Mouse (Mus musculus) neural tube, embryonic 11.5 days (tissue): Measurements from ENCODE around the gene St6galnac6. TPM values are rescaled to one million over a fixed set of nuclear protein-coding genes. Genes with fewer than 3 reads are reported as not detected.
A peak's percentile ranks its signal among the peaks of the same experiment; 100 is the strongest.

ENCODE experiments used
- ATAC-seq: fragments of 200-750 bp; cut with Nextera tagmentation; 2 replicates; pipeline ENCODE4 v1.8.0; 2017; ENCODE audit warnings: moderate number of reproducible peaks, mild to moderate bottlenecking, moderate TSS enrichment, moderate library complexity; ENCODE audit not compliant: insufficient read depth, low FRiP score, low TSS enrichment
- DNase-seq: peaks from one replicate; pipeline ENCODE4 v3.0.0-alpha.2; 2015; ENCODE audit warnings: low spot score
- H3K27ac ChIP-seq: fragments of 300-500 bp; sonication (generic); 2 replicates; pipeline ENCODE4 v1.5.1; 2014; ENCODE audit warnings: low read depth, mild to moderate bottlenecking, low read length
- H3K27me3 ChIP-seq: fragments of 300-500 bp; sonication (generic); 2 replicates; pipeline ENCODE4 v1.6.1; 2014; ENCODE audit warnings: mild to moderate bottlenecking, low read length, mixed read lengths; ENCODE audit not compliant: control insufficient read depth, insufficient read depth
- H3K36me3 ChIP-seq: fragments of 300-500 bp; sonication (generic); 2 replicates; pipeline ENCODE4 v1.6.1; 2014; ENCODE audit warnings: mild to moderate bottlenecking, low read length, moderate library complexity, mixed read lengths; ENCODE audit not compliant: control insufficient read depth, insufficient read depth
- H3K4me1 ChIP-seq: fragments of 300-500 bp; sonication (generic); 2 replicates; pipeline ENCODE4 v1.6.1; 2014; ENCODE audit warnings: low read length, mixed read lengths; ENCODE audit not compliant: control insufficient read depth, insufficient read depth
- H3K4me2 ChIP-seq: fragments of 300-500 bp; sonication (generic); 2 replicates; pipeline ENCODE4 v1.6.1; 2014; ENCODE audit warnings: low read depth, mild to moderate bottlenecking, moderate library complexity
- H3K4me3 ChIP-seq: fragments of 300-500 bp; sonication (generic); 2 replicates; pipeline ENCODE4 v1.5.1; 2014; ENCODE audit warnings: low read depth, low read length
- H3K9ac ChIP-seq: fragments of 300-500 bp; sonication (generic); 2 replicates; pipeline ENCODE4 v1.6.1; 2014; ENCODE audit warnings: mild to moderate bottlenecking, low read length
- H3K9me3 ChIP-seq: fragments of 300-500 bp; sonication (generic); 2 replicates; pipeline ENCODE4 v1.6.1; 2016; ENCODE audit warnings: low read length; ENCODE audit not compliant: control insufficient read depth
- WGBS: fragments of 180-500 bp; shearing (Covaris S2); extraction: QIAGEN DNeasy Blood & Tissue Kit; methylation state at CpG from one replicate; pipeline ENCODE4 v1.1.7; 2014; 5-methylcytosine and 5-hydroxymethylcytosine counted together
- polyA plus RNA-seq: library from polyadenylated mRNA; unstranded; fragments of >200 nt; fragmentation: Nextera tagmentation; extraction: Ambion mirVana; gene quantifications from 2 replicates; pipeline ENCODE4 v1.2.1, GENCODE M21; 2014

St6galnac6 gene
- polyA plus RNA-seq, 1 experiment from 2014 or later, result 5.1 TPM

GRCm38 (mm10) chr2:32644799-32645475 is 45.4 kb downstream of the St6galnac6 start:
- no peaks in the 10 kb centered on the region for H3K9me3 ChIP-seq
- no peak overlapping the region for H3K4me2 ChIP-seq
- DNase-seq, result no peak
- H3K36me3 ChIP-seq, result no peaks in the 10 kb centered on the region
- H3K9ac ChIP-seq, result no peak overlapping the region
- H3K27ac ChIP-seq, result no peak overlapping the region
- no peak overlapping the region for H3K4me3 ChIP-seq
- WGBS, result 89% methylated on average over 8 of the region's 8 CpGs
- no peaks in the 10 kb centered on the region for H3K4me1 ChIP-seq
- ATAC-seq, result no peak
- H3K27me3 ChIP-seq, result no peaks in the 10 kb centered on the region

DNA sequence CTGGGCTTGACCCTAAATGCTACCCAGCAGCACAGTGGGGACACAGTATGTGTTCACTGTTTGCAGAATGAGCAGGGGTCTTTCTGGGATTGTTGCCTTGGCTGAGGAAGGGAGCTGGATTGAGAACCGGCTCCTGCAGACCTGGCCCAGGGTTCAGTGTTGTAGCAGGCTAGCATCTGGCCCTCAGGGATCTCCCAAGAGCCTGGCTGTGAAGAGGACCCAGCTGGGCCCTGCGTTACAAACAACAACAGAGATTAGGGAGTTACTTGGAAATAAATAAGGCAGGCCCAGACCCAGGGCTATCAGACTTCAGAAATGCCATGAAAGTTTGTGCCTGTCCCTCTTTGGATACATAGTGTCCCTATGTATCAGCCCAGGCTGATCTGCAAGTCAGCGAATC is 46.1 kb downstream of the St6galnac6 start:
- WGBS, result 81% methylated on average over 3 of the region's 3 CpGs
- H3K36me3 ChIP-seq, result no peaks in the 10 kb centered on the region
- no peak overlapping the region for H3K9ac ChIP-seq
- H3K27ac ChIP-seq, result no peak overlapping the region
- ATAC-seq, result no peak
- no peak overlapping the region for H3K4me3 ChIP-seq
- H3K27me3 ChIP-seq, result no peaks in the 10 kb centered on the region
- no peak for DNase-seq
- no peaks in the 10 kb centered on the region for H3K4me1 ChIP-seq
- no peaks in the 10 kb centered on the region for H3K9me3 ChIP-seq
- no peak overlapping the region for H3K4me2 ChIP-seq

DNA sequence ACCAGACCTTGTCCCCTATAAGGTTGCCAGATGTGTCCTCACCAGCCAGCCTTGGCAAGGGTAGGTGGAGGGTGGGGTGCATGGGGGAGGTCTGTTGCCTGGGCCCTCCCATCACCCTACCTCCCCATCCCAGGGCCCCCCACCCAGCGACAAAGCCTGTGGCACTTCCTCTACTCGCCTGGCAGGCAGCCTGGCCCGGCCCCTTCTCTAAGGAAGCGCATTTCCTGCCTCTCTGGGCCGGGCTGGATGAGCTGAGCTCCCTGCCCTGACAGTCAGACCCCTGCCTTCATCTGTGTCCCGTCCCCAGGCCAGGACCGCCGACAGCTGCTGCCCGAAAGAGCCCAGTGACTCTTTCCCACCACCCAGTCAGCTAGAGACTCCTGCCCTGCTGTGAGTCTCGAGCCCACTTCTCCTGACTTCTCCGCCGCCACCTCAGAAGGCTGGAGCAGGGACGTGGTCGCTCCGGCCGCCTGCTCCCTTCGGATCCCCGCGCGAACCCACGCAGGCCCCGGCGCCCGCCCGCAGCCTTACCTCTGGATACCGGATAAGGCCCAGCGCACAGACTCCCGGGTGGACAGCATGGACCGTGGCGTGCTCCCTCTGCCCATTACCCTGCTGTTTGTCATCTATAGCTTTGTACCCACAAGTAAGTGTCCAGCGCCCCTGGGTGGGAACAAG is 47.0 kb downstream of the St6galnac6 start, which contains the start of gene Eng:
Gene Eng (plus strand): TSS at position 217 of the 678 bp plus-strand sequence.
- Histone ChIP-seq H3K9me3 (no peaks in the 10 kb centered on the region), H3K4me2 (no peak within 1 kb of the TSS), H3K27me3 (no peaks in the 10 kb centered on the region), H3K4me1 (no peaks in the 10 kb centered on the region), H3K4me3 (peak within 1 kb of the TSS; percentile 18; the same call in 1 of the 2 replicates), H3K9ac (peak within 1 kb of the TSS; percentile 22; the same call in 1 of the 2 replicates), H3K27ac (no peak within 1 kb of the TSS), H3K36me3 (no peaks in the 10 kb centered on the region)
- no peak for ATAC-seq
- WGBS, result 54% methylated on average over 30 of the region's 31 CpGs
- no peak for DNase-seq

DNA sequence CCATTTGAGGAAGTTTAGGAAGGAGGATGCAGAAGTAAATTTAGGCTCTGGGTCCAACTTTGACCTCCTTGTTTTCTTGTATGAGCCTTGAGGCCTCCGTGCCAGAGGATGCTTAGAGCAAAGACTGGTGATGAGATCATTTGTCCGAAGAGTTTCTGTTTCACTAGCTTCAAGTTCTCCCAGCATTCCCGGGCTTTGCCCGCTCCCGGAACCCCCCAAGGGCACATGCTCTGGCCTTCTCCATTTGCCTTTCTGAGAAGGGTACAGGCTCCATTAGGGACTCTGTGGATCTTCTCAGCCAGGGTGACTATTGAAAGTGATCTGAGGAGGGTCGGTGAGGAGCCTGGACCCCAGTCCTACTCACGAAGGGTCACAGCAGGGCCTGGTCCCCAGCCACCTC is 47.9 kb downstream of the St6galnac6 start:
- H3K36me3 ChIP-seq, result no peaks in the 10 kb centered on the region
- ATAC-seq, result no peak

DNA sequence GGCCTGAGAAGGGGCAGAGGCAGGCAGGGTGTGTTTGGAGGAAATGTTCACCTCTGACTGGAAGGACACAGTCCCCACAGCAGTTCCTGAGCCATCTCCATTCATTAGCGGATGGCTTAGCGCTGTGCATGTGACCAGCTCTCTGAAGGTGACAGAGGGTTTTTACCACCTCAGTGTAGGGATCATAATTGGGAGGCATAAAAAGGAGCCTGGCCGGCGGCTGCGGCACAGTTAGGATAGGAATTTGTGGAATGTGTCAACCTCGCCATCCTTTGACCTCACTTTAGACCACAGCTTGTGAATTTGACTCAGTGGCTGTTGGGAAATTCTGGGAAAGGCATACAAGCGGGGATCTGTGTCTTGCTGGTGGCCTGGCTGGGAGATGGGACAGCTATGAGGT is 54.3 kb downstream of the St6galnac6 start:
- 24% methylated on average over 7 of the region's 7 CpGs for WGBS
- Histone ChIP-seq H3K27me3 (no peaks in the 10 kb centered on the region), H3K27ac (no peak overlapping the region), H3K4me3 (no peak overlapping the region), H3K4me2 (no peak overlapping the region), H3K9me3 (no peaks in the 10 kb centered on the region), H3K9ac (no peak overlapping the region), H3K36me3 (no peaks in the 10 kb centered on the region), H3K4me1 (0 out of 2 replicates have a peak, but pooled peaks cover 3% of the 10 kb centered on the region)
- DNase-seq (no peak), ATAC-seq (no peak)

More for the DNA sequence above, 47.9 kb downstream of the St6galnac6 start:
- no peaks in the 10 kb centered on the region for H3K4me1 ChIP-seq
- H3K27me3 ChIP-seq, result no peaks in the 10 kb centered on the region
- no peak overlapping the region for H3K4me2 ChIP-seq
- no peak overlapping the region for H3K9ac ChIP-seq
- DNase-seq, result no peak
- no peaks in the 10 kb centered on the region for H3K9me3 ChIP-seq
- peak overlapping the region; percentile 18; the same call in 1 of the 2 replicates for H3K4me3 ChIP-seq
- no peak overlapping the region for H3K27ac ChIP-seq
- 96% methylated on average over 7 of the region's 7 CpGs for WGBS

DNA sequence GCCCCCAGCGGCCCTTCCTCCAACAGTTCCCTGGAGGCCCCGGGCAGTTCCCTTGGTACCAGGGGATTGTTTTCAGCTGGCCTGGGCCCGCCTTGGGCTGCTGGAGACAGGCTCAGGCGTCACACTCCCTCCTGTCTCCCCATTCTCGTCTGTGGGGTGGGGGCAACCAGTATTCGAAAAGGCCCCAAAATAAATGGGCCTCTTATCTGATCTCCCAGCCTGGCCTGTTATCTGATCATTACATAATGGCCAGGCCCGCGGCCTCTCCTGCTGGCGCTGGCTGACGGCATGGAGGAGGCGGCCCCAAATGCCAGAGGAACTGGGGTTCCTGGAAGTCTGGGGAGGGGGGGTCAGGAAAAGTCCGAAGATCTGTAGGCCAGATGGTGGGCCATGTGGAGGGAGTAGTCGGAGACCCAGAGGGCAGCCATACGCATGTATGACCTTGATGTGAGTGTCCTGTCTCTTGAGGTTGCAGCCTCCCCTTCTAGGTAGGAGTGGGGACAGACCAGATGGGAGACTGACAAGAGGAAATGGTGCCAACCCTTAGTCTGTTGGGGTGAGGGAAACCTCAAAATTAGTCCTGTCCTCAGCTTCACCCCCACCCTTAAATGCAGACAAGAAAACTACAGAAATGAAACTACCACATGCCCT is 55.4 kb downstream of the St6galnac6 start:
- 0 out of 2 replicates have a peak, but pooled peaks cover 3% of the 10 kb centered on the region for H3K4me1 ChIP-seq
- no peak for DNase-seq
- no peak for ATAC-seq
- H3K27me3 ChIP-seq, result no peaks in the 10 kb centered on the region
- no peaks in the 10 kb centered on the region for H3K9me3 ChIP-seq
- no peaks in the 10 kb centered on the region for H3K36me3 ChIP-seq
- WGBS, result 74% methylated on average over 14 of the region's 14 CpGs
- H3K27ac ChIP-seq, result no peak overlapping the region
- H3K4me2 ChIP-seq, result no peak overlapping the region
- H3K9ac ChIP-seq, result no peak overlapping the region
- H3K4me3 ChIP-seq, result no peak overlapping the region

GRCm38 (mm10) chr2:32655394-32655744 is 55.9 kb downstream of the St6galnac6 start:
- Histone ChIP-seq H3K36me3 (no peaks in the 10 kb centered on the region), H3K9me3 (no peaks in the 10 kb centered on the region), H3K27ac (no peak overlapping the region), H3K4me1 (0 out of 2 replicates have a peak, but pooled peaks cover 3% of the 10 kb centered on the region), H3K4me2 (no peak overlapping the region), H3K27me3 (no peaks in the 10 kb centered on the region), H3K4me3 (no peak overlapping the region), H3K9ac (no peak overlapping the region)
- ATAC-seq, result no peak
- WGBS, result 79% methylated on average over 3 of the region's 3 CpGs
- DNase-seq, result no peak

- Histone ChIP-seq H3K4me2 (no peak overlapping the region), H3K27me3 (no peaks in the 10 kb centered on the region), H3K27ac (no peak overlapping the region), H3K9ac (no peak overlapping the region), H3K36me3 (no peaks in the 10 kb centered on the region), H3K4me3 (no peak overlapping the region), H3K4me1 (0 out of 2 replicates have a peak, but pooled peaks cover 3% of the 10 kb centered on the region), H3K9me3 (no peaks in the 10 kb centered on the region)
- DNase-seq (peak; percentile 44), ATAC-seq (no peak)
- 48% methylated on average over 12 of the region's 12 CpGs for WGBS
Measured at GRCm38 (mm10) chr2:32655826-32656225, 56.3 kb downstream of the St6galnac6 start.
